Mouse (Mus musculus): ENCODE measurements around the gene 1700030J22Rik.

The 1700030J22Rik gene

GRCm38 (mm10) chr8:116951369-116951768, 27.4 kb downstream of the 1700030J22Rik start:
- DNase-seq (ENCODE audit: low spot score) = no peak

DNA sequence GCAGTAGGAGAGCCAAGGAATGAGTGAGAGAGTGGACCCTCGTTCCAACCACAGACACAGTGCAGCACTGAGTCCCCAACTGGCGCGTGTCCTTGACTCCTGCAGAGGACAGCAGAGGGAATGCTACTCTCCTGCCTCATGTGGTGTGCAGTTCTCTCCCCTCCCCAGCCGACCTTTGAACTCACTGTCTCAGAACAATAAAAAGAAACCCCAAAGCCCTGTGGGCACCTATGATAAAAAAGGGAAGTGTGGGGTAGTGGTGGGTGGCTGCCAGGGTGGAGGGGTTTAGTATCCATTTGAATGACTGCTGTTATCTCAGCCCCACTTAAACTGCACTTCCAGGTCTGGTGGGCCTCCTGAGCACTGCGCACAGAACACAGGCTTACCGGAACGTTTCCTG, 31.2 kb downstream of the 1700030J22Rik start:
- DNase-seq (ENCODE audit: low spot score) = no peak

GRCm38 (mm10) chr8:116946851-116947250, 31.9 kb downstream of the 1700030J22Rik start:
- DNase-seq (ENCODE audit: low spot score) = no peak

- DNase-seq (ENCODE audit: low spot score) = no peak
Measured at GRCm38 (mm10) chr8:116946268-116946838, 32.4 kb downstream of the 1700030J22Rik start.

- DNase-seq (ENCODE audit: low spot score) = no peak
Measured at GRCm38 (mm10) chr8:116945169-116945910, 33.4 kb downstream of the 1700030J22Rik start.

DNA sequence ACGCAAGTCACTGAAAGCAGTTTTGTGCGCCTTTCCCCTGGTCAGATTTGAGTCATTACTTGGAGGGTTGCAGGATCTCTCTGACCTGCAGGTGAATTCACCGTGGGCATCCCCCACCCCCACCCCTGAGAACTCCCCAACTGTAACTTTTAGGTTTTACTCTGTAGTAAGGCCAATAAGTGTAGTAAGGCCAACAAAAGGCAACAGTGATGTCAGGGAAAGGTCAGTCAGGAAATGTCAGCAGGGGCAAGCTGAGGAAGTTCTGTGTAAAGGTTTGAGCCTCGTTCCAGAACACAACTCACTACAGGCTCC, 34.4 kb downstream of the 1700030J22Rik start:
- DNase-seq (ENCODE audit: low spot score) = no peak

- no peak for DNase-seq (ENCODE audit: low spot score)
Measured at GRCm38 (mm10) chr8:116943555-116944384, 35.0 kb downstream of the 1700030J22Rik start.

- DNase-seq (ENCODE audit: low spot score) = peak; percentile 61
Measured at GRCm38 (mm10) chr8:116943161-116943554, 35.6 kb downstream of the 1700030J22Rik start, which contains the start of gene Atmin. TSS of gene Atmin (plus strand) at chr8:116943393.

- no peak for DNase-seq (ENCODE audit: low spot score)
Measured at GRCm38 (mm10) chr8:116942284-116943058, 36.3 kb downstream of the 1700030J22Rik start.

DNA sequence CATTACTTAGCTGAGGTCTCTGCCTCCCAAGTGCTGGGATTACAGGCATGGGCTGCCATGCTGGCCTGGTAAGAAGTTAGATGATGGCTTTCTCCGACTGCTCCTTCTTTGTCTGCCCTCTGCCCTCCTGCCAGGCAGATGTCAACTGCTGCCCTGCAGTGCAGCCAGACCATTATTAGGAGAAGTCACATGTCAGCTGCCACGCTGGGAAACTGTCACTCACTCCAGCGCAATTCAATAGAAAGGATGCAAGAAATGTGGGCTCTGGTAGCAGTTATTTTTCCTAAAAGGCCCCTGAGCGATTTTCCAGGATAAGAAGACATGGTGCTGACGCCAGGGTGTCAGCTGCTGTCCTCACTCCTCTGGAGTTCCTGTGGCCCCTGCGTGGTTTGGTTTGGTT, 43.3 kb downstream of the 1700030J22Rik start:
- no peak for DNase-seq (ENCODE audit: low spot score)

DNA sequence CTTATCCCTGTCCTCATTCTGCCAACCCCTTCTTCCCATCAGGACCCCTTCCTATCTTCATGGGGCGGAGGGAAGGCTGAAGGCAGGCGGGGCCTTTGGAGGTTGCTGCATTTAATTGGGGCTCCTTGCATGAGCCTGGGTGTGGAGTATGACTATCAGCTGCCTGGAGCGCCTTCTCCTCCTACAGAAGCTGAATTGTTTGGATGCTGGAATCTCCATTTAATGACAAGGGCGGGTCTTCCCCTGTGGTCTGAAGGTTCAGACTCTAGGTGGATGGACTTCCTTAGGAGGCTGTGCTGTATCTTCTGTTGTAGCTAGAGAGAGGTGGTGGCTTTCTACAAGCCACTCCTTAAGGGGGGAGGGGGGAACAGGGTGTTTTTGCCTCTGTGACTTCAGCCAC, 43.8 kb downstream of the 1700030J22Rik start:
- no peak for DNase-seq (ENCODE audit: low spot score)

- DNase-seq (ENCODE audit: low spot score) = no peak
Measured at GRCm38 (mm10) chr8:116928588-116928987, 50.2 kb downstream of the 1700030J22Rik start.

DNA sequence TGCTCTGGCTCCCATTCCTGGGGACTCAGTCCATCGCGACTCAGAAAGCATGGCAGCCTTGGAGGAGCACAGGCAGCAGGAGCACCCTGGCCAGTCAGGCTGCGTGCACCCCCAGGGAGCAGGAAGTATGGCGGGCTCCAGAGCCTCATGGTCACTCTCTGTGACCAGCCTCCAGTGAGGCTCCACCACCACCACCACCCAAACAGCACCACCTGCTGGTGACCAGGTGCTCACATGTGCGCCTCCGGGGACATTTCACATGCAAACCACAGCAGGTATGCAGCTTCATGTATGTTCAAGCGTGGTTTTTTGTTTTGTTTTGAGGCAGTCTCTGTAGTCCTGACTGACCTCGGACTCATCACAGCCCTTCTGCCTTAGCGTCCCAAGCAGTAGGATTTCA, 50.9 kb downstream of the 1700030J22Rik start:
- DNase-seq (ENCODE audit: low spot score) = no peak

- DNase-seq (ENCODE audit: low spot score) = no peak
Measured at GRCm38 (mm10) chr8:116923526-116923925, 55.2 kb downstream of the 1700030J22Rik start.

- DNase-seq (ENCODE audit: low spot score) = no peak
Measured at GRCm38 (mm10) chr8:116922060-116922757, 56.5 kb downstream of the 1700030J22Rik start.

GRCm38 (mm10) chr8:116921337-116922059, 57.3 kb downstream of the 1700030J22Rik start, which contains the start of the genes Cmc2 and Cenpn:
TSS of gene Cmc2 (minus strand) at chr8:116921455.
TSS of gene Cenpn (plus strand) at chr8:116921730.
- peak; percentile 87 for DNase-seq (ENCODE audit: low spot score)

DNA sequence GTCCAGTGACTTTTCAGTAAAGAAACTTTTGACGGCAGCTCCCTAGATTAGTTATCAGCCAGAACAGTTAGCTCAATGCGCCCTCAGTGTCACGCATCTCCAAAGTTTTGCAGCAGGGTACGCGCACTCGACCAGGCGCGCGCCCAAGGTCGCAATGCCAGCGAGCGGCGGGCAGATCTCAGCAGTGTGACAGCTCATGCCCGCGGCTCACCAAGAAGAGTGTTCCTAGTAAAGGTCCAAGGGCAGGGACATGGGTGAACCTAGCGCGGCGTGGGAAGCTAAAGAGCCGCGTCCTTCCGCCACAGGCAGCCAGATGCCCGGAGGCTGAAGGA, 57.8 kb downstream of the 1700030J22Rik start:
- DNase-seq (ENCODE audit: low spot score) = no peak

Data from ovary, postnatal 10 days (tissue).